Mouse (Mus musculus) mouse trophoblast stem cell (cell line): ENCODE results near the gene Hist1h3e.
"Not testable (repeated sequence)": the region's sequence is repeated elsewhere in the genome, so short reads cannot be mapped to it uniquely, and the experiment has no call there.

ENCODE experiments used
- in situ Hi-C, 2 experiments: fragments of 300-500 bp; cut with MseI, MboI; formaldehyde crosslinking; loops; 2 replicates in 1 of 2; 3 replicates in 1 of 2; pipeline ENCODE4 v1.15.1; 2025

Gene Hist1h3e

DNA sequence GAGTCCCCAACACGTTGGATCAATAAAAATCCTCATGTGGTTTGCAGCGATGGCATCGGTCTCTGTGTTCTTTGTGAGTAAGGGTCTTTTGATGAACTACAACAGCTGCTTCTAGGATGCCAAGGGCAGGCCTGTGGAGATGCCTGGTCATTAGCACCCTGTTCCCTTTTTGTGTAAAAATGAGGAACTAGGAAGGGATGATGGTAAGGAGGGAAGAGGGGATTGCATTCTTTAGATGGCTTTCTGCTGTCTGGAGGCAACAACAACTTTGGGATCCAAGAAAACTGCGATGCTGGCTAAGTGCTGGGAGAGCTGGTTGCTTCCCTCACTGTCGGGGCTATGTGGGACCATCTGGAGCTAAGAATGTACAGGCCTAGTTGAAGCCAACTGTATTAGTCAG lies 23.9 kb downstream of the Hist1h3e start:
- in situ Hi-C loops, result no loop called here

GRCm38 (mm10) chr13:23537006-23537710 lies 25.0 kb downstream of the Hist1h3e start:
- in situ Hi-C loops, result no loop called here

- in situ Hi-C loops, result no loop called here
These were observed 25.9 kb downstream of the Hist1h3e start for GRCm38 (mm10) chr13:23536076-23536822.

DNA sequence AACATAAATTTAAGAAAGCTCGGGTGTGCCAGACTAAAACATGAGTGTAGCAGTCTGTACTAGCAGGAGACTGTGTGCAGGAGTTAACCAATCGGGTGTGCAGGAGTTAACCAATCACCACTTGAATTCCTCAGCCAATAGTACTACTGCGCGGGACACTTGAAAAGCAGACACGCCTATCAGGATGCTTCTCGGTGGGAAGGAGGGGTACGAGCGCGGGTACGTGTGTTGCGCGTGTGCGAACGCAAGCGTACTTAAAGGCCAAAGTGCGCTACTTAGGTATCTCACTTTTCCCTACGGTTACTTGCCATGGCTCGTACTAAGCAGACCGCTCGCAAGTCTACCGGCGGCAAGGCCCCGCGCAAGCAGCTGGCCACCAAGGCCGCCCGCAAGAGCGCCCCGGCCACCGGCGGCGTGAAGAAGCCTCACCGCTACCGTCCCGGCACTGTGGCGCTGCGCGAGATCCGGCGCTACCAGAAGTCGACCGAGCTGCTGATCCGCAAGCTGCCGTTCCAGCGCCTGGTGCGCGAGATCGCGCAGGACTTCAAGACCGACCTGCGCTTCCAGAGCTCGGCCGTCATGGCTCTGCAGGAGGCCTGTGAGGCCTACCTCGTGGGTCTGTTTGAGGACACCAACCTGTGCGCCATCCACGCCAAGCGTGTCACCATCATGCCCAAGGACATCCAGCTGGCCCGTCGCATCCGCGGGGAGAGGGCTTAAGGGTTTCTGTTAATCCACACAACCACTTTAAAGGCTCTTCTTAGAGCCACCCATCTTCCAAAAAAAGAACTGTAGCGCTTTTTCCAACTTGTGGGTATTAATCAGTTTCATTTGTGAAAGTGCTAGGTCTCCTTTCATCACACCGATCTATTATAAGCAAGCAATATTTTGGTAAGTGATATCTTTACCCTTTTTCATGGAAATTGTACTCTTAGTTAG lies 26.8 kb downstream of the Hist1h3e start, which contains the start of gene Hist1h3g:
Gene Hist1h3g (plus strand): TSS at position 286 of the 939 bp plus-strand sequence.
- in situ Hi-C loops, result not testable (repeated sequence)

DNA sequence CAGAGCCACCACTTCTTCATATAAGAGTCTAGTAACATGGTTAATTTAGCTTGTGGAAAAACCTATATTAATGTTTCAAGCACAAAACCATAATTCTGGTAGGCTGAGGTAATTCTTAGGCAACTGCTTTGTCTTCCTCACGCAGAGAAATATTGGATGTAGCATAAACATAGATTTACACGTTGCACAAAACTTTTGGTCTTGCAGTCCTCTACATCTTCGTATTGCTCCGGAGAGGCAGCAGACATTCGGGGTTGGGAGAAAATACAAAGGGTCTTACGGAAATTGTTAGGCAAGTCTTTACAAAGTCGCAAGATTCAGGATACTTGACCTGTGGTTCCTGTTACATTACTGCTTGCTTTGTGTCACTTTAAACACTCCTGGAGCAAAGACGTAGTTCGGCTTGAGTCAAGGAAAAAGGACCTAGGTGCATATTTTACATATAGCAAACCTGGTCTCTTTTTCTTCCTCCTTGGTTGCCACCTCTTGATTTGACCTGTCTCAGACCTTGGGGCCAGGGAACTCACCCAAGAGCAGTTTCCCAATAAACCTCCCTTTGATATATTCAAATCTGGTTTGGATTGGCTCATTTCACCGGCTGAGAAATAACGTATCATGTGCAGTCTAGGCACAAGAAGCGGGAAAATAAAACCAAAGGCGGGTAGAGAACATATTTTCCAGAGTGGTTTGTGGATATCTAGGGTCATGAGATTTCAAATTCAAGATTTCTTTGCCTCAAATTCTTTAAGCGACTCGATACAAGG lies 27.6 kb downstream of the Hist1h3e start:
- in situ Hi-C loops, result no loop called here

- in situ Hi-C loops, result not testable (repeated sequence)
These were observed 28.4 kb downstream of the Hist1h3e start, which contains the start of gene Hist1h2af for GRCm38 (mm10) chr13:23533560-23534367. Hist1h2af (plus strand) TSS chr13:23533906.

DNA sequence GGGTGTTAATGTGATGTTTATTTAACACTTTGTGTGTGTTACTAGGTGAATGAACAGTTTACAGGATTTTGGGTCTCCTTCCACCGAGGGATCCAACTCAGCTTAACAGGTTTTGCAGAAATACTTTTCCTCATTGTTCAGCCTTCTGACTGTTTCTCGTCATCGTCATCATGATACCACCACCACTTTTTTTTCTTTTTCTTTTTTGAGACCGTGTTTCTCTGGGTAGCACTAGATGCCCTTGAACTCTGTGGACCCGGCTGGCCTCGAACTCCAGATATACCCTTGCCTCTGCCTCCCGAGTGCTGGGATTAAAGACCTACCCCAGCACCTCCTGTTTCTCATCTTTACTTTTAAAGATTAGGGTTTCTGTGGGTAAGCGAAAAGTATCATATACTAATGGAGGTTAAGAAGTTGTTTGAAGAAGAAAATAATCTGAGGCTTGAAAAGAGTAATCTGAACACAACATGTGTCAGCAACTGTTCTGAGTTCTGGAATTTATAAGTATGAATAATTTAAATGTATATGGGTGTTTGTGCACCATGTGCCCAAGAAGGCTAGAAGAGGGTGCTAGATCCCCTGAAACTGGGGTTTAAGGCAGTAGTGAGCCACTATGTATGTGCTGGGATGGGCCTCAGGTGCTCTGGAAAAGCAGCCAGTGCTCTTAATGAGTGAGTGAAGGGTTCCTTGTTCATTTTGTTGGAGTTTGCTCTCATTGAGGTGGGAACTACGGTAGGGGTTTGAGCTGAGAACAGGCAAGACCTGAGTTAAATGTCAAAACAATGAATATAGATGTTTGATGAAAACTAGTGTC lies 29.7 kb downstream of the Hist1h3e start:
- in situ Hi-C loops, result no loop called here

DNA sequence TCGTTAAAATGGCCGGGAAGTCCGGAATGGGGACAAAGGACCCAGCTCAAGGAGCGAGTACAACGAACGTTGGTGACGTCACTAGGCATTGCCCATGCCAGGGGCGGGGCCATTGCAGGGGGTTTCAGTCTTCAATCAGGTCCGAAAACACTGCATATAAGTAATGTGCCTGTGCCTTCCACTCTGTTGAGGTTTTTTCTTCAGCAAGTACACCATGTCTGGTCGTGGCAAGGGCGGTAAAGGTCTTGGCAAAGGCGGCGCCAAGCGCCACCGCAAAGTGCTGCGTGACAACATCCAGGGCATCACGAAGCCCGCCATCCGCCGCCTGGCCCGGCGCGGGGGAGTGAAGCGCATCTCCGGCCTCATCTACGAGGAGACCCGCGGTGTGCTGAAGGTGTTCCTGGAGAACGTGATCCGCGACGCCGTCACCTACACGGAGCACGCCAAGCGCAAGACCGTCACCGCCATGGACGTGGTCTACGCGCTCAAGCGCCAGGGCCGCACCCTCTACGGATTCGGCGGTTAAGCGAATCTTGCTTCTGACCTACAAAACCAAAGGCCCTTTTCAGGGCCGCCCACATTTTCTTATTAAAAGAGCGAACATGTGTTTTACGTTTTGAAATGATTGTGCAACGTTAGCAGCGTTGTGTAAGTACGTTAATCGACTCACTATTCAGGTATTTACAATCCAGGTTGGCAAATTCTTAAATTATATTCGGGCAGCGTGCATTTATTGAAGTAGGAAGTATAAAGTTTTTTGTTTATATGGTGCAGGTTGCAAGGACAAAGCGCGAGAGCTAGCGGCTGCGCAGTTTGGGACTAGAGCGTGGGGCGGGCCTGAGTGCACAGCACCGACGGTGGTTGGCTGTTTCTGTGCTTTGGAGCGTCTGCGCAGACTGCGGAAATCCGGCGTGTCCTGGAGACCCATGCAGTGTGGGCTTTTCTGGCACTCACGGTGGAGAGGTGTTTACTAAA lies 31.0 kb downstream of the Hist1h3e start, which contains the start of gene Hist1h4h:
Gene Hist1h4h (plus strand): TSS at position 150 of the 975 bp plus-strand sequence.
- in situ Hi-C loops, result no loop called here

DNA sequence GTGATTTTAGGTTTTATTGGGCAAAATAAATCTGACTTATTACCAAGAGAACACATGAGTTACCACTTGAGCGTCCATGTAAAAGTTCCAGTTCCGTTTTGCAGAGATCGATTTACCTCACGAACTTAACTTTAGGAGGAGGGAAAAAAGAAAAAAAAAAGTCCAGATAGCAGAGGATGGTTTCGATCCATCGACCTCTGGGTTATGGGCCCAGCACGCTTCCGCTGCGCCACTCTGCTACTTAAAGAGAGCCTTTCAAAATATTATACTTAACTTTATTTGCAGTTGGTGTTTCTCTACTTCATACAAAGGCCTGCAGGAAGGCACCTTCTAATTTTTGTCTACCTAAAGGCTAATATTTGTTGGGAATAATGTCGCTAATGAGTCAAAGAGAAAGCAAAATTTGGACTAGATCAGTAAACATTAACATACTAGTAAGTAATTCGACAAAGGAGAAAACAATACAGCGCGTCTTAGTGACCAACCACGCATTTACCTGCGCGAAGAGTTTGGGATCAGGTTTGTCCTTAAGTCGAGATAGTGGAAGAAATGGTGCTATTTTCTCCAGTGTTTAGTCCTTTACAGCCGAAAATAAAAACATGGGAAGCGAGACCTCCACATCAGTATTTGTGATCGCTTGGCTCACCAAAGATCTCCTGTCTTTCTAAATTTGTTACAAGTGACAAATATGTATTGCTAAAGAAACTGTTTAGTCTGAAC lies 31.8 kb downstream of the Hist1h3e start:
- in situ Hi-C loops, result no loop called here

GRCm38 (mm10) chr13:23529480-23530165 lies 32.5 kb downstream of the Hist1h3e start:
- in situ Hi-C loops, result loop anchor here in 1 of 2 experiments (10.0 kb wide), 1 partner anchor 1485 kb away; the partner anchor contains the start of genes Hist1h2ag, Hist1h2bj and Hist1h4i

- in situ Hi-C loops, result loop anchor here in 1 of 2 experiments (10.0 kb wide), 1 partner anchor 1484 kb away; the partner anchor contains the start of genes Hist1h2ag, Hist1h2bj and Hist1h4i
These were observed 33.2 kb downstream of the Hist1h3e start for GRCm38 (mm10) chr13:23529005-23529404.

GRCm38 (mm10) chr13:23526312-23526711 lies 35.9 kb downstream of the Hist1h3e start:
- in situ Hi-C loops, result loop anchor here in 1 of 2 experiments (10.0 kb wide), 1 partner anchor 1482 kb away; the partner anchor contains the start of genes Hist1h2ag, Hist1h2bj and Hist1h4i

DNA sequence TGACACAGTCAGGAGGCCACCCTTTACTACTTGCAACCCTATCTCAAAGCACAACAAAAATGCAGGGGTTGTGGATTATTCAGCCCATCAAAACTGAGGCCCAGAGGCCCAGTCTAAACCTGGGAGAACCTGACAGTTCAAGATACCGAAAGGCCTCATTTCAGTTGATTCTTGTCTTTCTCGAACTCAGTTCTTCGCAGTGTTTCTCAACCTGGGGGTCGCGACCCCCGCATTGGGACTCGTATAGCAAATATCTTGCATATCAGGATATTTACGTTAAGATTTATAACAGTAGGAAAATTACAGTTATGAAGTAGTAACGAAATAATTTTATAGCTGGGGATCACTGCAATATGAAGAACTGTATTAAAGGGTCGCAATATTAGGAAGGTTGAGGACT lies 36.3 kb downstream of the Hist1h3e start:
- in situ Hi-C loops, result loop anchor here in 1 of 2 experiments (10.0 kb wide), 1 partner anchor 1481 kb away; the partner anchor contains the start of genes Hist1h2ag, Hist1h2bj and Hist1h4i

DNA sequence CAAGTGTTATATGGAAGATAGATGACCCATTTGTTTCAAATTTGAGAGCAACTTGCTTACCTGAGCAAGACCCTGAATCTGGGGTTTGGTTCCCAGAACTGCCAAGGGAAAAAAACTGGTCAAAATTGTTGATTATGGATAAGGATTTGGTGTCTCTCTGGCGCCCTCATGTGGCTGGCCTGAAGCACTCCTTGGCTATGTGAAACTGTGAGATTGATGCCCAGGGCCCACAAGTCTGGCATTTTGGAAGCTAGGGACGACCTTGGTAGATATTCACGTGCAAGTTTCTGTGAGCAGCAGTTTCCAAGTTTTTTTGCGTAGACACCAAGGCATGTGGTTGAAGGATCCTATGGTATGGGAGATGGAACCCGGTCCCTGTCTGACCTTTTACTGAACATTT lies 37.5 kb downstream of the Hist1h3e start:
- in situ Hi-C loops, result loop anchor here (10.0 to 25.0 kb wide), 2 partner anchors 1480 to 1487 kb away; partner anchors contain the start of genes Hist1h2ag (in 2 of the 2), Hist1h2bj (in 2 of the 2), Hist1h4i (in 2 of the 2) and Hist1h2ah (in 1 of the 2)

GRCm38 (mm10) chr13:23523976-23524375 lies 38.2 kb downstream of the Hist1h3e start:
- in situ Hi-C loops, result loop anchor here (10.0 to 25.0 kb wide), 2 partner anchors 1479 to 1487 kb away; partner anchors contain the start of genes Hist1h2ag (in 2 of the 2), Hist1h2bj (in 2 of the 2), Hist1h4i (in 2 of the 2) and Hist1h2ah (in 1 of the 2)
